Mouse (Mus musculus) cerebellum, adult (tissue): ENCODE results near the gene Ptpn3.
"Not testable (repeated sequence)": the region's sequence is repeated elsewhere in the genome, so short reads cannot be mapped to it uniquely, and the experiment has no call there.

ENCODE experiments used
- ATAC-seq: cut with Nextera tagmentation; 2 replicates; pipeline ENCODE4 v1.9.2; 2017; ENCODE audit warnings: mild to moderate bottlenecking, moderate library complexity, mixed read lengths; ENCODE audit not compliant: insufficient number of reproducible peaks, low FRiP score, low TSS enrichment

Gene Ptpn3

GRCm38 (mm10) chr4:57230341-57230740, 71.3 kb downstream of the Ptpn3 start:
- ATAC-seq = no peak

DNA sequence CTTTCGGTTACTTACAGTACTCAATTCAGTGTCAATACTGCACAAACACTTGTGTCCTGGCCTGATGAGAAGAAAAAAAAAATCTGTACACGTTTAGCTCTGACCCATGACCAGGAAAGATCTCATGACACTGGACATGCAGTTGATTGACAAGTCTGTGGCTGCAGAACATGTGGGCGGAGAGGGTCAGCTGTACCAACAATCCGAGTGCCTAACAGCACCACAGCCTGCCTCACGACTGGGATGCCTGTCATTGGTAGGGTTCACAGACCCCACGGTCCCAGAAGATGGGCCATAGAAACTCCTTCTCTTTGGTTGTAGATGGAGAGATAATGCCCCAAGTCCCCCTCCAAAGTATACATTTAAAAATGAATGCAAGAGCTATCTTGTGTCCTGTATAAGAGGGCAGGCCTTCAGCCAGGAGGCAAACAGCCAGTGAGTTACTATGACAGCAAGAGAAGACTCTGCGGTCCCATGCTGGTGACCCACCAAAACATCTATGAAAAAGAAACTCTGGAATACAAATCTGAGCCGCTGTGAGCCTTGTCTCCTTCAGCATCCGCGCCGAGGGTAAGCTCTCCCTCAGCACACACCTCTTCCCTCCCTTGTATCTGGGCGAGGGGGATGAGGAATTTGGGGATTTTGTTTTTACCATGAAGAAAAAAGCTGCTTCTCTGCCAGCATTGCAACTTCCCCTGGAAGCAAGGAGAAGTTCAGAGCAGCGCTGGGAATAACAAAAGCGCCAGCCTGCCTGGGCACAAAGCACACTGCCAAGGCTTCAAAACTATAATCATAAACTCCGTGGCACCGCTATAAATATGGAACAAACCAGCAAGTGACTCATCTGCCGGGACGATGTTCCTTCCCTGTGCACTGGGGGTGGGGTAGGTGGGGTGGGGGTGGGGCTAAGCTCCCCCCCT, 72.8 kb downstream of the Ptpn3 start:
- no peak for ATAC-seq

DNA sequence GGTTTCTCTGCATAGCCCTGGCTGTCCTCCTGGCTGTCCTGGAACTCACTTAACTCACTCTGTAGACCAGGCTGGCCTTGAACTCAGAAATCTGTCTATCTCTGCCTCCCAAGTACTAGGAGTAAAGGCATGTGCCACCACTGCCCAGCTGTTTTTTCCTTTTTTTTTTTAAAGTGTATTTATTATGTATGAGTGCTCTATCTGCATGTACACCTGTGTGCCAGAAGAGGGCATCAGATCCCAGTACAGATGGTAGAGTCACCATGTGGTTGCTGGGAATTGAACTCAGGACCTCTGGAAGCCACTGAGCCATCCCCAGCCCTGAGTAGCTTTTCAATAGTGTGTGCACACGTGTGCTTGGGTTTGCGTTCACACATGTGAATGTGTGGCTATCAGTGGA, 76.9 kb downstream of the Ptpn3 start:
- ATAC-seq = no peak

- no peak for ATAC-seq
Measured at GRCm38 (mm10) chr4:57217746-57218145, 83.9 kb downstream of the Ptpn3 start.

- no peak for ATAC-seq
Measured at GRCm38 (mm10) chr4:57216535-57216934, 85.1 kb downstream of the Ptpn3 start.

DNA sequence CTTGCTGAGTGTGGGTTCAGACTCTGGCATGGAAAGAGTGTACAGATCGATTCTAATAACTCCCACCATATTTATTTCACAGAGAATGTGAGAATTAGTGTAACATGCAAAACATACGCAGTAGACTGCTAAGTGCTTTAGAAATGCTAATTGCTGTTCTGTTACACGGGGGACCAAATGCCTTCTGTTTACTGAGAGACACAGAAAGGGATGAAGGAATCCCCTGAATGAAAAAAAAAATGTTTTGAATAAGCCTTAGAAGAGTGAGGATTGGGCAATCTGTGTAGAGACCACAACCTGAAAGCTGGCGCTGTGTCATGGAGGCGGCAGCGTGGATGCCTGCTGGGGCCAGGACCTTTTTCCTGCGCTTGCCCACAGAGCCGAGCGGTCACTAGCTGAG, 86.8 kb downstream of the Ptpn3 start:
- no peak for ATAC-seq

- no peak for ATAC-seq
Measured at GRCm38 (mm10) chr4:57214114-57214513, 87.5 kb downstream of the Ptpn3 start.

GRCm38 (mm10) chr4:57211706-57212105, 89.9 kb downstream of the Ptpn3 start:
- ATAC-seq = no peak

DNA sequence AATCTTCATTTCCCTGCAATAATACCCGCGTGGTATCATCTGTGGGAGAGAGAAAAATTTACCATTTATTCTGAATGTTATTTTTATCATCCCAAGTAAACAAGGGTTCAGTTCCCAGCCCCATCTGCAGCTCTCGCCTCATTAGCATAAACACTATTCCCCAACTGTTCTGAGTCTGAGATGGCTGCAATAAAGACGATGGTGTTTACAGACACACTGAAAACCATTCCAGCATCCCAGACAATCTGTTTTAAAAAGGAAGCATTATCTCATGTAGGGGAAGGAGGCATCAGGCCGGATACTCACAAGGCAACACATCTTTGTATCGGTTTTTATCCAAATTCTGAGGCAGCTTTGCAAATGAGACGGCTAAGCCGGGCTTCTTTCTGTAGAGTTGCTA, 95.7 kb downstream of the Ptpn3 start:
- no peak for ATAC-seq

DNA sequence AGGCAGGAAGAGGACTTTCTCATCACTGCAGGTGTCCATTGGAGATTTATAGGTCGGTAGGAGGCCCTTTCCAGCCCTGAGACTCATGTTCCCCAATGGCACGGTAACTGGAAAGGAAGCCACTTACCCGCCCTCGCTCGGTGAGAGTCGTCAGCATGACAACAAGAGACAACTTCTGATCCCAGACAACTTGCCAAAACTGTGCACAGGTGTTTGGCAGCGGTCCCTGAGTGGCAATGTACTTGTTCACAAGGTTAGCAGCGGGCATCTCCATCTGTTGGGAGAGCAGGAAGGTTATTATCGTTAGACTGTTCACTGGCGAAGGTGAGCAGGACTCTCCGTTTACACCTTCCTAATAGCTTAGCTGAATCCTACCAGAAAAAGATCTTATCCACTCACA, 96.9 kb downstream of the Ptpn3 start:
- ATAC-seq = no peak

GRCm38 (mm10) chr4:57202660-57203361, 98.8 kb downstream of the Ptpn3 start:
- no peak for ATAC-seq

GRCm38 (mm10) chr4:57202132-57202531, 99.5 kb downstream of the Ptpn3 start:
- ATAC-seq = no peak

DNA sequence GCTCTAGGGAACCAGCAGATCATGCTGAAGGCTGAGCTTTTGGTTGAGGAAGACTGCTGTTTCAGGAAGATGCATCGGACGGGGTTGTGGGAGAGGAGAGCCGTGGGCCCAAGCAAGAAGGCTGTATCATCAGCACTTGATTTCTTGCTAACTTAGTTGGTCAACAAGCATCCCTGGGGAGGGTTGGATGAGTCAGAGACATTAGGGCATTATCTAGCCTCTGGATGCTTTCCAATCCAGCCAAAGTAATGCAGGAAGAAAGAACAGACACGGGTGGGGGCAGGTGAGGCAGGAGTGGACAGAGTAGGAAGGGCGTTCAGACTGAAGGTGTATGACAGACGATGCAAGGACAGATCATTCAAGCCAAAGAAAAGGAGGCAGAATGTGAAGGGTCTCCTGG, 101.0 kb downstream of the Ptpn3 start:
- no peak for ATAC-seq

- not testable (repeated sequence) for ATAC-seq
Measured at GRCm38 (mm10) chr4:57198666-57199393, 102.8 kb downstream of the Ptpn3 start.

- ATAC-seq = no peak
Measured at GRCm38 (mm10) chr4:57191543-57192283, 109.9 kb downstream of the Ptpn3 start.

- ATAC-seq = no peak
Measured at GRCm38 (mm10) chr4:57189881-57190280, 111.8 kb downstream of the Ptpn3 start.

- no peak for ATAC-seq
Measured at GRCm38 (mm10) chr4:57186035-57186434, 115.6 kb downstream of the Ptpn3 start.

DNA sequence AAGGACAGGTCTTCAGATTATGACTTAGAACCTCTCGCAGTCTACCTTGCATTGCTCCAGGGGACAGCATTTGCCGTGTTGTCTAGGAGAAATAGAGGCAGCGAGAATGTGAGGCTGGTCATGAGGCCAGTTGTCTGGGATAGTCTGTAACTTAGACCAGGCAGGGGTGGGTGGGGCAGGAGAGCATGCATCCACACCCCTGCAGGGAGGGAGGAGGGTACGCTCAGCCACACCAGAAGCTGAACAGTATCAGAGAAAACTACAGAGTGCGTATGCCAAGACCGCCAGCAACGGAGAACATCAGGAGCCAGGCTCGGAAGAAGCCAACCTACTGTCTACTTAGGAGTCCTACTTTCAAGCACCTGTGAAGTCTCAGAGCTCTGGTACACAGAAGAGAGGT, 116.2 kb downstream of the Ptpn3 start:
- no peak for ATAC-seq

GRCm38 (mm10) chr4:57183493-57183892, 118.1 kb downstream of the Ptpn3 start:
- no peak for ATAC-seq

- ATAC-seq = no peak
Measured at GRCm38 (mm10) chr4:57181538-57181937, 120.1 kb downstream of the Ptpn3 start.
